ENCODE assay signal across 20 mouse cellular contexts in genomic region chr5:76023011-76023773, GRCm38 (mm10). TPM values are rescaled to one million over a fixed set of nuclear protein-coding genes. Genes with fewer than 3 reads are reported as not detected.
DNase-seq lines count a peak whose midpoint lies in the region; ATAC-seq and TF ChIP-seq lines count a peak whose summit lies in the region.
"Had no signal": no experiment of that assay in that cellular context is flagged by ENCODE, and none has a peak within 500 bp of the region (broad histone marks: within the 10 kb centered on the region; RNA-seq: fewer than 3 reads in every experiment).

No protein-coding gene starts in this region.

- no peak for TF ChIP-seq CTCF in gastrocnemius, adult 2 months (IDR thresholded peaks at IDR 0.05)
- no peak for TF ChIP-seq CTCF in MEL (IDR thresholded peaks at IDR 0.05 in 2 of 3, conservative IDR thresholded peaks at IDR 0.05 in 1 of 3; ENCODE audit: control insufficient read depth in 1 of 3, insufficient read depth in 1 of 3, low read depth in 2 of 3, low read length in 3 of 3, poor library complexity in 1 of 3, severe bottlenecking in 1 of 3)
- TF ChIP-seq CTCF in intestine, postnatal 0 days (IDR thresholded peaks at IDR 0.05; ENCODE audit: low read depth), result no peak

- peaks cover 0 to 2% of the 10 kb centered on the region in 2 experiments; a peak in 1 of 4 replicates for H3K36me3 ChIP-seq in MEL (ENCODE audit: control insufficient read depth in 1 of 2, insufficient read depth in 2 of 2, low read length in 2 of 2)
- no peaks in the 10 kb centered on the region for H3K36me3 ChIP-seq in heart, embryonic 13.5 days
- no peaks in the 10 kb centered on the region for H3K36me3 ChIP-seq in intestine, postnatal 0 days (ENCODE audit: control insufficient read depth, insufficient read depth)
- H3K36me3 ChIP-seq: forebrain, embryonic 12.5 days; hindbrain, embryonic 13.5 days; limb, embryonic 10.5 days; lung, embryonic 15.5 days; midbrain, embryonic 13.5 days had no signal

- peak; percentile 24 to 38; a peak in 1 of 4 replicates for TF ChIP-seq EP300 in MEL (IDR thresholded peaks at IDR 0.05; ENCODE audit: low read depth in 1 of 2, low read length in 2 of 2)

- no peak for DNase-seq in gastrocnemius, adult 2 months
- DNase-seq in gastrocnemius, adult 18-20 months (ENCODE audit: low spot score), result no peak
- DNase-seq in MEL (ENCODE audit: low read depth, low spot score), result peak; percentile 7
- DNase-seq in left cerebral cortex, postnatal 14 days (ENCODE audit: low spot score in 2 of 2), result no peak
- no peak for DNase-seq in ovary, postnatal 14 days (ENCODE audit: low spot score)
- no peak for DNase-seq in kidney, postnatal 4 days
- DNase-seq: adrenal gland, adult 8-10 months; cerebellum, adult 11 months; cerebellum, postnatal 25 days; kidney, adult 11 months had no signal

- peak overlapping the region; percentile 78 for H3K27ac ChIP-seq in gastrocnemius, adult 2 months
- H3K27ac ChIP-seq in MEL (ENCODE audit: control insufficient read depth, low read depth, low read length), result no peak overlapping the region
- H3K27ac ChIP-seq in heart, embryonic 13.5 days (replicated peaks), result peak overlapping the region; percentile 61
- H3K27ac ChIP-seq in intestine, postnatal 0 days (ENCODE audit: low read depth, low read length), result no peak overlapping the region
- H3K27ac ChIP-seq: forebrain, embryonic 12.5 days; hindbrain, embryonic 13.5 days; limb, embryonic 10.5 days; lung, embryonic 15.5 days; midbrain, embryonic 13.5 days had no signal

- peak overlapping the region; percentile 46 for H3K4me2 ChIP-seq in heart, embryonic 13.5 days
- H3K4me2 ChIP-seq in intestine, postnatal 0 days (replicated peaks; ENCODE audit: low read depth), result peak overlapping the region; percentile 38; the same call in 1 of the 2 replicates
- H3K4me2 ChIP-seq: forebrain, embryonic 12.5 days; hindbrain, embryonic 13.5 days; liver, embryonic 11.5 days; lung, embryonic 15.5 days; midbrain, embryonic 13.5 days had no signal

- no peak overlapping the region for H3K9ac ChIP-seq in MEL (ENCODE audit: control insufficient read depth, low read depth, low read length, poor library complexity, severe bottlenecking)
- peak overlapping the region; percentile 29; the same call in 1 of the 2 replicates for H3K9ac ChIP-seq in heart, embryonic 13.5 days
- H3K9ac ChIP-seq in intestine, postnatal 0 days (ENCODE audit: low read depth, low read length), result no peak overlapping the region
- H3K9ac ChIP-seq: forebrain, embryonic 12.5 days; hindbrain, embryonic 13.5 days; lung, embryonic 15.5 days; midbrain, embryonic 13.5 days had no signal

- no peak for ATAC-seq in heart, embryonic 13.5 days (ENCODE audit: extremely low read depth, insufficient number of reproducible peaks, low FRiP score, low TSS enrichment)
- no peak for ATAC-seq in intestine, postnatal 0 days
- ATAC-seq: midbrain, embryonic 13.5 days had no signal

- no peaks in the 10 kb centered on the region for H3K9me3 ChIP-seq in MEL (replicated peaks; ENCODE audit: insufficient read depth, low read length)
- H3K9me3 ChIP-seq in heart, embryonic 13.5 days, result no peaks in the 10 kb centered on the region
- no peaks in the 10 kb centered on the region for H3K9me3 ChIP-seq in intestine, postnatal 0 days (ENCODE audit: control insufficient read depth)
- H3K9me3 ChIP-seq: forebrain, embryonic 12.5 days; hindbrain, embryonic 13.5 days; limb, embryonic 10.5 days; lung, embryonic 15.5 days; midbrain, embryonic 13.5 days had no signal

- no peak for TF ChIP-seq POLR2A in MEL (IDR thresholded peaks at IDR 0.05; ENCODE audit: control insufficient read depth in 1 of 2, insufficient read depth in 1 of 2, low read depth in 1 of 2, low read length in 2 of 2, poor library complexity in 1 of 2)

- peaks cover 0 to 2% of the 10 kb centered on the region in 2 experiments; a peak in 1 of 4 replicates for H3K4me1 ChIP-seq in MEL (ENCODE audit: control insufficient read depth in 1 of 2, insufficient read depth in 2 of 2, low read length in 2 of 2)
- H3K4me1 ChIP-seq in heart, embryonic 13.5 days, result peaks cover 20% of the 10 kb centered on the region
- H3K4me1 ChIP-seq in intestine, postnatal 0 days (replicated peaks; ENCODE audit: control insufficient read depth, insufficient read depth, low read length), result no peaks in the 10 kb centered on the region
- H3K4me1 ChIP-seq: forebrain, embryonic 12.5 days; hindbrain, embryonic 13.5 days; midbrain, embryonic 13.5 days had no signal

- intact Hi-C loops in gastrocnemius, adult 2 months (cut with DNase I), result loop anchor here (10.0 kb wide), 1 partner anchor 92 kb away; no protein-coding TSS in a partner anchor
- intact Hi-C loops in left cerebral cortex, postnatal 14 days (cut with DNase I), result loop anchor here (10.0 kb wide), 1 partner anchor 148 kb away; no protein-coding TSS in a partner anchor

- peak overlapping the region; percentile 7 for H3K4me3 ChIP-seq in gastrocnemius, adult 2 months
- H3K4me3 ChIP-seq in MEL (ENCODE audit: control insufficient read depth in 1 of 2, insufficient read depth in 1 of 2, low read depth in 2 of 2, low read length in 2 of 2), result no peak overlapping the region
- no peak overlapping the region for H3K4me3 ChIP-seq in heart, embryonic 13.5 days
- H3K4me3 ChIP-seq in intestine, postnatal 0 days (ENCODE audit: low read depth, low read length), result no peak overlapping the region
- H3K4me3 ChIP-seq: forebrain, embryonic 12.5 days; hindbrain, embryonic 13.5 days; limb, embryonic 10.5 days; lung, embryonic 15.5 days; midbrain, embryonic 13.5 days; myocyte had no signal

- WGBS in heart, embryonic 13.5 days, result 24% methylated on average over 14 of the region's 14 CpGs
- WGBS in intestine, postnatal 0 days, result 20% methylated on average over 14 of the region's 14 CpGs

- TF ChIP-seq RAD21 in MEL (IDR thresholded peaks at IDR 0.05; ENCODE audit: low read depth, low read length), result no peak

- no peaks in the 10 kb centered on the region for H3K79me2 ChIP-seq in MEL (ENCODE audit: control insufficient read depth, insufficient read depth, low read length, poor library complexity)

- peaks cover 8 to 10% of the 10 kb centered on the region in 2 experiments for H3K27me3 ChIP-seq in MEL (ENCODE audit: control insufficient read depth in 1 of 2, insufficient read depth in 2 of 2, low read length in 2 of 2)
- no peaks in the 10 kb centered on the region for H3K27me3 ChIP-seq in heart, embryonic 13.5 days (replicated peaks)
- no peaks in the 10 kb centered on the region for H3K27me3 ChIP-seq in intestine, postnatal 0 days (replicated peaks; ENCODE audit: control insufficient read depth, insufficient read depth, low read length)
- H3K27me3 ChIP-seq: CH12.LX; forebrain, embryonic 12.5 days; hindbrain, embryonic 13.5 days; lung, embryonic 15.5 days; midbrain, embryonic 13.5 days had no signal

TF ChIP-seq in MEL, 35 proteins besides CTCF, POLR2A, EP300 and RAD21:
- TF ChIP-seq BHLHE40 (IDR thresholded peaks at IDR 0.05; ENCODE audit: borderline replicate concordance, low read depth, low read length) (no peak), TCF12 (IDR thresholded peaks at IDR 0.05; ENCODE audit: low read depth, low read length) (0 out of 2 replicates have a peak, but pooled peaks have one; percentile 45), GATA1 (IDR thresholded peaks at IDR 0.05; ENCODE audit: low read depth, low read length) (peak; percentile 50; the same call in 1 of the 2 replicates), MYB (IDR thresholded peaks at IDR 0.05; ENCODE audit: low read depth, low read length) (no peak), KAT2A (conservative IDR thresholded peaks at IDR 0.05; ENCODE audit: low read depth, low read length) (no peak), MAZ (IDR thresholded peaks at IDR 0.05; ENCODE audit: low read depth, low read length) (no peak), ZKSCAN1 (IDR thresholded peaks at IDR 0.05; ENCODE audit: low read depth, low read length) (no peak)

RNA-seq across cellular contexts. Expression of gene Kdr, which starts 44.9 kb away (rescaled TPM):
- total RNA-seq in gastrocnemius, adult 2 months (2021), result 10 to 100 TPM; 11.8 to 16.9 TPM
- total RNA-seq in gastrocnemius, adult 18-20 months (2021), result 10 to 100 TPM in 1 of 2 experiments, 1 to 10 TPM in 1; 7.6 to 19.5 TPM
- not detected in 2 replicates for total RNA-seq in MEL (2012; rRNA removed)
- under 1 TPM in 1 of 2 experiments, not detected in 1; 0.06 TPM for polyA plus RNA-seq in MEL (2012; ENCODE audit: insufficient read depth in 1 of 2, insufficient read length in 2 of 2, low read depth in 1 of 2, low replicate concordance in 2 of 2, missing spikeins in 1 of 2)
- polyA plus RNA-seq in heart, embryonic 13.5 days (2015; fragmentation: Nextera tagmentation; extraction: Ambion mirVana), result 32.7 and 35.0 TPM in 2 replicates
- polyA plus RNA-seq in intestine, postnatal 0 days (2015; fragmentation: Nextera tagmentation; extraction: Ambion mirVana), result 10.4 and 11.6 TPM in 2 replicates
- total RNA-seq in left cerebral cortex, postnatal 14 days (2021), result 10 to 100 TPM; 21.5 to 22.4 TPM
- total RNA-seq: CH12.LX had no signal
- polyA plus RNA-seq: myocyte had no signal

Comparison
In these comparisons a context has a peak if more than half of its experiments do, and no peak if none do; other contexts are left out.
1. H3K27ac ChIP-seq: peak in gastrocnemius, adult 2 months (single experiment) and heart, embryonic 13.5 days (single experiment); none in MEL (single experiment) and intestine, postnatal 0 days (single experiment).